Comparison of ENCODE assay signal across 8 mouse cellular contexts in the genomic region with DNA sequence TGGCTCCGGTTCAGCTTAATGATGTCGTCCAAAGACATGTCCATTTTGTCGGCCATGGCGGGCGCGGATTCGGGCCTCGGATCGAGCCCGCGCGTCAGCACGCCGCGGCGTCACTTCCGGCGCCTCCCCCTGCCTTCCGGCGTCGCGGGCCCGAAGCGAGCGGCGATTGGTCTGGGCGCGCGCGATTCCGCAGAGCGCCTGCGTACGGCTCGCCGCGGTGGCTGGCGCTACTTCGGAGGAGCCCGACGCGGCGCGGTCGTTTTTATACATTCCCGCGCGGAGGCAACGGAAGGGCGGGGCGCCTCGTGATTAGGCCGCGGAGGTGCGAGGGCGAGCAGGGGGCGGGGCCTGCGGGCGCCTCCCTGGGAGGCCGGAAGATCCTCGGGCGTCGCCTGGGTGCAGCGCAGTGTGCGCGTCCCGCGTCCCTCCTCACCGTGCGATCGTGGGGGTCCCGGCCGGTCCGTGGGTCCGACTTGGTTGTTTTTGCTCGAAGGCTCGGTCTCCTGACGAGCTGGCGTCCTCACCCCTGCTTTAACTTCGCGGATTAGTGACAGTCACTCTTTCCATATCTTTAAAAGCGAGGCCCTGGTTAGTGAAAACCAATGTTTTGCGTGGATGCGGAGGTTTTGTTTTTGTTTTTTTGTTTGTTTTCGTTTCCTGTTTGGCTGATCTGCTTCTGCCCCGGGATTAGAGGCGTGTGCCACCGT. TPM values are rescaled to one million over a fixed set of nuclear protein-coding genes. Genes with fewer than 3 reads are reported as not detected.
DNase-seq lines count a peak whose midpoint lies in the region; ATAC-seq lines count a peak whose summit lies in the region.

Alyref (minus strand) TSS at position 83 of the 707 bp plus-strand sequence.
Anapc11 (plus strand) TSS at position 139 of the 707 bp plus-strand sequence.

- H3K27ac ChIP-seq in lung, embryonic 16.5 days (ENCODE audit: low read length), result peak within 1 kb of the TSS; percentile 87

- peaks cover 43% of the 10 kb centered on the region for H3K36me3 ChIP-seq in lung, embryonic 16.5 days (ENCODE audit: control insufficient read depth, insufficient read depth, low read length)

- H3K27me3 ChIP-seq in lung, embryonic 16.5 days (ENCODE audit: control insufficient read depth, insufficient read depth, low read depth, low read length), result no peaks in the 10 kb centered on the region

- peak within 1 kb of the TSS; percentile 97 for H3K9ac ChIP-seq in lung, embryonic 16.5 days (ENCODE audit: low read length)

- peak; percentile 88 to 90 for ATAC-seq in hematopoietic stem cell, adult 5-6 weeks (replicated peaks in 1 of 2; ENCODE audit: insufficient read depth in 1 of 2, low FRiP score in 2 of 2, low TSS enrichment in 1 of 2, low read depth in 1 of 2, poor library complexity in 2 of 2, severe bottlenecking in 2 of 2)
- peak; percentile 98 for ATAC-seq in lung, embryonic 16.5 days (ENCODE audit: low read depth)

- peaks cover 20% of the 10 kb centered on the region for H3K4me1 ChIP-seq in lung, embryonic 16.5 days (replicated peaks; ENCODE audit: control insufficient read depth, insufficient read depth, low read length)

- H3K4me3 ChIP-seq in lung, embryonic 16.5 days (ENCODE audit: low read length), result peak within 1 kb of the TSS; percentile 93

- WGBS in lung, embryonic 16.5 days, result under 1% methylated on average over 83 of the region's 88 CpGs

- peak; percentile 78 for DNase-seq in MEL-GATA-1-ER (ENCODE audit: extremely low read depth, low read depth)
- DNase-seq in cerebellum, adult 8-10 months, result peak; percentile 87
- DNase-seq in forelimb bud, embryonic 11.5 days (ENCODE audit: low read depth, low spot score), result peak; percentile 96
- DNase-seq in layer of hippocampus, adult 9-10 months (ENCODE audit: low spot score), result peak; percentile 50
- DNase-seq in ovary, postnatal 10 days (ENCODE audit: low spot score), result peak; percentile 74
- peak; percentile 92 to 93 for DNase-seq in thymus, postnatal 10 days (ENCODE audit: low spot score in 2 of 2)

- peak within 1 kb of the TSS; percentile 92 for H3K4me2 ChIP-seq in lung, embryonic 16.5 days (ENCODE audit: low read depth, low read length)

- no peaks in the 10 kb centered on the region for H3K9me3 ChIP-seq in lung, embryonic 16.5 days (ENCODE audit: control insufficient read depth, low read length)

RNA-seq across cellular contexts. Expression of gene Alyref, which starts in this region (rescaled TPM):
- total RNA-seq in hematopoietic stem cell, adult 5-6 weeks (2017), result 110 and 227 TPM in 2 replicates
- polyA plus RNA-seq in lung, embryonic 16.5 days (2015; fragmentation: Nextera tagmentation; extraction: Ambion mirVana), result 82.6 and 266 TPM in 2 replicates

RNA-seq across cellular contexts. Expression of gene Anapc11, which starts in this region (rescaled TPM):
- total RNA-seq in hematopoietic stem cell, adult 5-6 weeks (2017), result 18.1 and 32.6 TPM in 2 replicates
- polyA plus RNA-seq in lung, embryonic 16.5 days (2015; fragmentation: Nextera tagmentation; extraction: Ambion mirVana), result 215 and 224 TPM in 2 replicates

Comparison
In these comparisons a context has a peak if more than half of its experiments do, and no peak if none do; other contexts are left out.
1. Peak in every context shown above with its lines: DNase-seq, ATAC-seq, H3K4me3 ChIP-seq and H3K27ac ChIP-seq.